Mouse (Mus musculus) limb, embryonic 12.5 days (tissue): ENCODE data around the gene Trim11. TPM values are rescaled to one million over a fixed set of nuclear protein-coding genes. Genes with fewer than 3 reads are reported as not detected.
A peak's percentile ranks its signal among the peaks of the same experiment; 100 is the strongest.

Source experiments
- ATAC-seq: fragments of 200-750 bp; cut with Nextera tagmentation; 2 replicates; pipeline ENCODE4 v1.8.0; 2017; ENCODE audit warnings: low read depth, moderate TSS enrichment; ENCODE audit not compliant: insufficient number of reproducible peaks, insufficient read depth, low FRiP score, low TSS enrichment
- H3K27ac ChIP-seq: fragments of 300-500 bp; sonication (generic); 2 replicates; pipeline ENCODE4 v1.5.1; 2016; ENCODE audit warnings: mild to moderate bottlenecking, moderate library complexity
- H3K27me3 ChIP-seq: fragments of 300-500 bp; sonication (generic); 2 replicates; pipeline ENCODE4 v1.6.1; 2016; ENCODE audit warnings: mild to moderate bottlenecking, moderate library complexity
- H3K36me3 ChIP-seq: fragments of 300-500 bp; sonication (generic); 2 replicates; pipeline ENCODE4 v1.6.1; 2016; ENCODE audit warnings: mild to moderate bottlenecking, moderate library complexity
- H3K4me1 ChIP-seq: fragments of 300-500 bp; sonication (generic); replicated peaks from 2 replicates; pipeline ENCODE4 v1.6.1; 2016
- H3K4me2 ChIP-seq: fragments of 300-500 bp; sonication (generic); 2 replicates; pipeline ENCODE4 v1.6.1; 2016; ENCODE audit warnings: mild to moderate bottlenecking, moderate library complexity
- H3K4me3 ChIP-seq: fragments of 300-500 bp; sonication (generic); replicated peaks from 2 replicates; pipeline ENCODE4 v1.5.1; 2016; ENCODE audit warnings: mild to moderate bottlenecking
- H3K9ac ChIP-seq: fragments of 300-500 bp; sonication (generic); replicated peaks from 2 replicates; pipeline ENCODE4 v1.6.1; 2016; ENCODE audit warnings: mild to moderate bottlenecking, moderate library complexity
- H3K9me3 ChIP-seq: fragments of 300-500 bp; sonication (generic); 2 replicates; pipeline ENCODE4 v1.6.1; 2016; ENCODE audit warnings: mild to moderate bottlenecking, moderate library complexity
- WGBS: fragments of 180-500 bp; shearing (Covaris S2); methylation state at CpG from one replicate; pipeline ENCODE4 v1.1.7; 2016; 5-methylcytosine and 5-hydroxymethylcytosine counted together
- polyA plus RNA-seq: library from polyadenylated mRNA; unstranded; fragments of >200 nt; fragmentation: Nextera tagmentation; extraction: Ambion mirVana; gene quantifications from 2 replicates; pipeline ENCODE4 v1.2.1, GENCODE M21; 2016

Trim11 gene
- polyA plus RNA-seq, 1 experiment from 2014 or later = 22.4 TPM

DNA sequence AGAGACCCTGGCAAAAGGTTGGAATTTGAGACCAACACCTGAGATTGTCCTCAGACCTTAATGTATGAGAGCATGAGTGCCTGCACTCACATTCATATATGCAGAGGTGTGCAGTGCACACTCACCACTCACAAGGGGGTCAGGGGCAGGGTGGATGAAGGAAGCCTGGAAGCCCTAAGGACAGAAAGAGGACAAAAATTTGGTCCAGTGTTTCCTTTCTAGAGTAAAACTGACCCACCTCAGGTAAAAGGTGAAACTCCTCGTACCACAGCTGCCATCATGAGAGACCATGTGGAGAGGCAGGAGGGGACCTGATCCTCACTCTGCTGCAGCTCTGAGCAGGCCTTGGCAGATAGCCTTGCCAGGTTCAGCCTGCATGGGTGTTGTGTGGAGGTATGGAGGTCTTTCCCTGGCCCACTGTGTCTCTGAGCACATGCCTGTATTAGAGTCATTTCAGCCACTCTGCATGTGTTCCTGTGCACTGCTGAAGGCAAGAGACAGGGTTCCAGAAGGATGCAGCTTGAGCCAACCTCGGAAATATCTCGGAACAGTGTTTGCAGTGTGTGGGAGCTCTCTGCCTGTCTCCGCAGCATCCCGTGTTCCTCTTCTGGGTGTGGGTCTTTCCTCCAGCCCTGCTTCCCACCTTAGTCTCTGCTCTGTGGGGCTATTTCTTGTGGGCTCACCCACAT, 20.5 kb upstream of the Trim11 start:
- Histone ChIP-seq H3K9me3 (peaks cover 8% of the 10 kb centered on the region), H3K27me3 (peaks cover 32% of the 10 kb centered on the region), H3K36me3 (peaks cover 12% of the 10 kb centered on the region), H3K9ac (peak overlapping the region; percentile 93), H3K4me2 (peak overlapping the region; percentile 93), H3K4me3 (peak overlapping the region; percentile 75; the same call in 1 of the 2 replicates), H3K27ac (no peak overlapping the region), H3K4me1 (peaks cover 37% of the 10 kb centered on the region)
- no peak for ATAC-seq
- 90% methylated on average over 5 of the region's 5 CpGs for WGBS

DNA sequence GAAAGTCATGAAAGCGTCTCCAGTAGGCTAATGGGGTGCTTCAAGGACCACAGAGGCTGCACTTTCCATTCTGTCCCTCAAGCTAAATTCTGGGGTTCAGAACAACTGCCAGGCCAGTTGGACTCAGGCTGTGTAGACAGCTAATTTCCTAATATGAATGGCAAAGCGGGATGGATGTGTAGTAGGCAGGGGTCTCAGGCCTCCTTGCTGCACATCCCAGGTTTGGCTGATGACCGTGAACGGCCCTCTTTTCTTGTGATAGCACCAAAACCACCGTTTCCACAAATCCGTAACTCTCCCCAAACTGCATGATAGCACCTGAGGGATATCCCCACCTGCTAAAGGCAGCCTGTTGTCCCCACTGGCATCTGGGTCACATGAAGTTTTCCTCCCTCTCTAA, 19.4 kb upstream of the Trim11 start:
- Histone ChIP-seq H3K27ac (no peak overlapping the region), H3K9ac (no peak overlapping the region), H3K36me3 (peaks cover 12% of the 10 kb centered on the region), H3K9me3 (peaks cover 8% of the 10 kb centered on the region), H3K27me3 (peaks cover 44% of the 10 kb centered on the region), H3K4me3 (no peak overlapping the region), H3K4me1 (peaks cover 29% of the 10 kb centered on the region), H3K4me2 (no peak overlapping the region)
- WGBS = 87% methylated on average over 6 of the region's 6 CpGs
- no peak for ATAC-seq

DNA sequence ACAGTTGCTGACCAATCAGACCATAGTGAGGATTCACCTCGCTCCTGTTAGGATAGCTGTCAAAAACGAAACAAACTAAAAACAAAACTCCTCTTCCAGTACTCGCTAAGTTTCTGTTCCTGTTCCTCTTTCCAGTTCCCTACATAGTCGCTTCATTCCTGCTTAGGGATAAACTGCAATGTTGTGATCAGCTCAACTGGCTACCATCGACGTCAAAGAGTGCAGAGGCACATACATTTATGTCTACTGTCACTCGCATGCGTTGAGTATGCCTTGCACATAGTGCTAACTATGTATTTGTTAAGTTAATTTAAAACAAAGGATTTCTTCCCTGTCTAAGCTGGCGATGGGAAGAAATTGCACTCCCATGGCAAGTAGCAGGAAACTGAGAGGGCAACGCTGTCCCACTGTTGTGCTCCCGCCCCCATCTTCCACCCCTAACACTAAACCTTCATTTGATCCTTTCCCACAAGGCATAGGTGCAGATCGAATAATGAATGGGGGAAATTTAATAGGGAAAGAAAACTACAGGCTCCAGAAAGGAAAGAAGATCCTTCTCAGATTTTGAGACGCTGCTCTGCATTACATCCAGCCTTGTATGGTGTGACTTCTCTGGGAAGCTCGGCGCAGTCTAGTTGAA, 18.6 kb upstream of the Trim11 start:
- H3K9me3 ChIP-seq = peaks cover 8% of the 10 kb centered on the region
- H3K4me2 ChIP-seq = peak overlapping the region; percentile 65
- H3K27ac ChIP-seq = no peak overlapping the region
- H3K27me3 ChIP-seq = peaks cover 51% of the 10 kb centered on the region
- 39% methylated on average over 15 of the region's 15 CpGs for WGBS
- peaks cover 26% of the 10 kb centered on the region for H3K4me1 ChIP-seq
- H3K4me3 ChIP-seq = peak overlapping the region; percentile 44
- no peak for ATAC-seq
- no peak overlapping the region for H3K9ac ChIP-seq
- H3K36me3 ChIP-seq = peaks cover 12% of the 10 kb centered on the region

DNA sequence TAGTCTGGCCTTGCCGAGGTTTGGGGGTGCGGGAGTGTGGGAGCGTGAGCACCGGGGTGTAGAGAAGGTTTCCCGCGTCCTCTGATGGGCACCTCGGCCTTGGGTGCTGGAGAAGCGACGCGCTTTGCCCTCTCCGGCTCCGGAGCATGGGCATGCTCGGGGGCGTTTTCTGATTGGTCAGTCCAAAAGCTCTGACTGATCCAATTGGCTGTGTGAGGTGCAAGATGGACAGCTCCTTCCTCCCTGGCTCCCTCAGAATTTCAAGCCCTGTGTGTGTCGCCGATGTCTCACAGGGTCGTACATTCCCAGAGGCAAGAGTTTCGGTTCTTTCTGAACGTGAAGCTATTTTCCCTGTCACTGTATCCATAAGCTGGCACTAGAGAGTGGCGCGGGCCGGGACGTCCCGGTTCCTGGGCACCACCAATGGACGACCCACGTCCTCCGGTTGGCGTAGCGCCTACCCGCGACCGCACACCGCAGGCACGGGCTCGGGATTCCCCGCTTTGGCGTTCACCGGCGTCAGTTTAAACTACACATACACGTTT, 17.9 kb upstream of the Trim11 start:
- H3K4me3 ChIP-seq = peak overlapping the region; percentile 44
- no peak overlapping the region; the same call in 1 of the 2 replicates for H3K9ac ChIP-seq
- ATAC-seq = peak; percentile 57
- H3K4me1 ChIP-seq = peaks cover 26% of the 10 kb centered on the region
- H3K36me3 ChIP-seq = peaks cover 12% of the 10 kb centered on the region
- no peak overlapping the region for H3K27ac ChIP-seq
- 2% methylated on average over 40 of the region's 40 CpGs for WGBS
- peaks cover 53% of the 10 kb centered on the region for H3K27me3 ChIP-seq
- peaks cover 8% of the 10 kb centered on the region for H3K9me3 ChIP-seq
- peak overlapping the region; percentile 65 for H3K4me2 ChIP-seq

DNA sequence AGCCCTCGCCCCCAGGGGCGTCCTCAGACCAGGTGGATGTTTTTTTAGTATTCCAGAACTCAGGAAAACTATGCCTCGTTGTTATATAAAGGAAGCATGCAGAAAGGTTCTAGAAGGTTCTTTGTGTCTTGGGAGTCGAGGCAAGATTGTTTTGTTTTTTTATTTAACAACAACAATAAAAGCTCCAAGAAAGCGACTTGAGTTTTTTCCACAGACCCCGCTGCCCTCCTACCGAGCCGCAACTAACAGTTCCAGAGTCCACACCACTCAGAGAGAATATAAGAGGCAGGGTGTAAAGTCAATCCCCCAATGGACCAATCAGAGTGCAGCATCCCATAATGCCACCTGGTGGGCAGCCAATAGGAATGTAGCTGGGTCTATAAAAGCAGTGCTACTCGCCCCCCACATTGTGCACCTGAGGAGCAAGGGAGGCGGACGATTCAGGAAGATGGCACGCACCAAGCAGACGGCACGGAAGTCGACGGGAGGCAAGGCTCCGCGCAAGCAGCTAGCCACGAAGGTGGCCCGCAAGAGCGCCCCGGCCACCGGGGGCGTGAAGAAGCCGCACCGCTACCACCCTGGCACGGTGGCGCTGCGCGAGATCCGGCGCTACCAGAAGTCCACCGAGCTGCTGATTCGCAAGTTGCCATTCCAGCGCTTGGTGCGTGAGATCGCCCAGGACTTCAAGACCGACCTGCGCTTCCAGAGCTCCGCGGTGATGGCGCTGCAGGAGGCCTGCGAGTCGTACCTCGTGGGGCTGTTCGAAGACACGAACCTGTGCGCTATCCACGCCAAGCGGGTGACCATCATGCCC, 16.3 kb upstream of the Trim11 start:
- H3K27me3 ChIP-seq = peaks cover 53% of the 10 kb centered on the region

DNA sequence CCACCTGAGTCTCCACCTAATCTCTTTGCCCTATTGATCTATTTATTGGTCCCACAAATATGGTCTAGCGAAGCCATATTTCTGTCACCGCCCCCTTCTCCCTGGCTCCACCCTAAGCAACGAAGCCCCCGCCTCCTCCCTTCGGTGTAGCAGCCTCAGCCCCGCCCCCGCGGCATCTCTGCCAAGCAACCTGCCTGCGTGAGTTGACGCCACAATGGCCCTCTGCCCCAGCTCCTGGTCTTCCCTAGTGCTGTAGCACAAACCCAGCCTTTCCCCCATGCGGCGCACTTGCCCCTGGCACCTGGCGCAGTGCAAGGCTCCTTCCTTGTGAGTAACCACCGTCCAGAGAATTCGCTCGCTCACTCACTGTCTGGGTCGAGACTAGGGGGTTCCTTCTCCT, 14.3 kb upstream of the Trim11 start:
- Histone ChIP-seq H3K9ac (no peak overlapping the region), H3K27me3 (peaks cover 44% of the 10 kb centered on the region), H3K27ac (no peak overlapping the region), H3K4me2 (no peak overlapping the region), H3K9me3 (peaks cover 8% of the 10 kb centered on the region), H3K4me1 (peaks cover 8% of the 10 kb centered on the region; the same call in 1 of the 2 replicates), H3K4me3 (no peak overlapping the region), H3K36me3 (peaks cover 10% of the 10 kb centered on the region; the same call in 1 of the 2 replicates)
- no peak for ATAC-seq
- 39% methylated on average over 17 of the region's 17 CpGs for WGBS

More for the DNA sequence above, 16.3 kb upstream of the Trim11 start:
- no peak for ATAC-seq
- Histone ChIP-seq H3K27ac (no peak overlapping the region), H3K9me3 (peaks cover 8% of the 10 kb centered on the region), H3K4me1 (peaks cover 19% of the 10 kb centered on the region), H3K9ac (no peak overlapping the region), H3K4me2 (0 out of 2 replicates have a peak overlapping the region, but pooled peaks have one; percentile 10), H3K4me3 (no peak overlapping the region; the same call in 1 of the 2 replicates), H3K36me3 (peaks cover 12% of the 10 kb centered on the region)
- WGBS = 59% methylated on average over 50 of the region's 50 CpGs

DNA sequence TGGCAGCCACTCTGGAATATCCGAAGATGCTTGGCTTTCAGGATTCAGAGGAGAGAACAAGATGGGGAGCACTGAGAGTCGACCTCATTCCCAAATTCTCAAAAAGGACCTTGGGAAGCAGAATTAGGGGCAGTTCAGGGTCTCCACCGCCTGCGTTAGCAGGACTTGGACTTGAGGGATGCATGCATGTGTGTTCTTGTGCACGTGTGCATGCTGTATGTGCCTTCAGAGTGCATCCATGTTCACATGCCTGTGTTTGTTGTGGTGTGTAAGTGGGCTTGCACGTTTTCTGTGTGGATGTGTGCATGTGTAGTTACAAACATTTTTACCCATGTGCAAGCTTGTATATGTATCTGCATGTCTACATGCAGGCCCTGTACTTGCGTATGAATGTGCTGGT, 13.7 kb upstream of the Trim11 start:
- WGBS = 83% methylated on average over 7 of the region's 7 CpGs
- Histone ChIP-seq H3K27ac (no peak overlapping the region), H3K9ac (no peak overlapping the region), H3K9me3 (peaks cover 8% of the 10 kb centered on the region), H3K4me1 (peaks cover 7% of the 10 kb centered on the region; the same call in 1 of the 2 replicates), H3K27me3 (peaks cover 40% of the 10 kb centered on the region), H3K4me2 (no peak overlapping the region), H3K36me3 (peaks cover 16% of the 10 kb centered on the region; the same call in 1 of the 2 replicates), H3K4me3 (no peak overlapping the region)
- ATAC-seq = no peak

DNA sequence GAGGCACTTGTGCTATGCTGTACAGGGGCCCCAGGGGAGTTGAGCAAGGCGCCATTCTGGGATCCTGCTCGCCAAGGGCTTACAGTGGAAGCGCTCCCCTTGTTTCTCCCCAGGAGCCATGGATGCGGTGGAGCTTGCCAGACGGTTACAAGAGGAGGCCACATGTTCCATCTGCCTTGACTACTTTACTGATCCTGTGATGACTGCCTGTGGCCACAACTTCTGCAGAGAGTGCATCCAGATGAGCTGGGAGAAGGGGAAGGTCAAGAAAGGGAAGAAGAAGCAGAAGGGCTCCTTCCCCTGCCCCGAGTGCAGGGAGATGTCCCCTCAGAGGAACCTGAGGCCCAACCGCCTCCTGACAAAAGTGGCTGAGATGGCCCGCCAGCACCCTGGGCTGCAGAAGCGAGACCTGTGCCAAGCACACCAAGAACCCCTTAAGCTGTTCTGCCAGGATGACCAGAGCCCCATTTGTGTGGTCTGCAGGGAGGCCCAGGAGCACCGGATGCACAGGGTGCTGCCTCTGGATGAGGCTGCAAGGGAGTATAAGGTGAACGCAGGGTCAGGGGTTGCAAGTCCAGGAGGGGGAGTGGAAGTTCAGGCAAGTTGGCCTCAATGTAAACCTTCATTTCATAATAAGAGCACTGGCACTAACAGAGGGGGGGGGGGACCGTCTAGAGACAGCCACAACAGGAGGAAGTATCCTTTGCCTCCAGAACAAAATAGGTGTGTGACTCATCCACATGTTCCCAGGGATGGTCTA, 12.7 kb upstream of the Trim11 start:
- no peak for ATAC-seq
- peaks cover 22% of the 10 kb centered on the region; the same call in 1 of the 2 replicates for H3K36me3 ChIP-seq
- peaks cover 8% of the 10 kb centered on the region for H3K9me3 ChIP-seq
- peaks cover 35% of the 10 kb centered on the region for H3K27me3 ChIP-seq
- no peaks in the 10 kb centered on the region; the same call in 1 of the 2 replicates for H3K4me1 ChIP-seq
- H3K4me2 ChIP-seq = no peak overlapping the region
- no peak overlapping the region for H3K9ac ChIP-seq
- 48% methylated on average over 12 of the region's 12 CpGs for WGBS
- H3K27ac ChIP-seq = no peak overlapping the region
- H3K4me3 ChIP-seq = no peak overlapping the region

DNA sequence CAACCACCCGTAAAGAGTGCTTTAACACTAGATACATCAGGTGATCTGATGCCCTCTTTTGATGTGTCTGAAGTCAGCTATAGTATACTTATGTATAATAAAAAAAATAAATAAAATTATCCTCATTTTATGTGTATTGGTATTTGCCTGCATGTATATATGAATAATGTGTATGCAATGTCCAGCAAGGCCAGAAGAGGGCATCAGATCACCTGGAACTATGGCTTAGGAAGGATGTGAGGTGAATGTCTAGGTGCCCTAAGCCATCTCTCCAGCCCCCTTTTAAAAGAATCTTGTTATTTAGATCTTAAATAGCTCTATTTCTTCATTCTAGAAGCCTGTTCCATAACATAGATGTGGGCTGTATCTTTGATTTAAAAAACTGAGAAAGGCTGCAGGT, 10.5 kb upstream of the Trim11 start:
- Histone ChIP-seq H3K36me3 (peaks cover 42% of the 10 kb centered on the region), H3K4me1 (no peaks in the 10 kb centered on the region), H3K27me3 (peaks cover 21% of the 10 kb centered on the region), H3K4me3 (no peak overlapping the region), H3K4me2 (no peak overlapping the region), H3K9ac (no peak overlapping the region), H3K9me3 (no peaks in the 10 kb centered on the region), H3K27ac (no peak overlapping the region)
- no peak for ATAC-seq
- 100% methylated on average over 1 of the region's 1 CpGs for WGBS

DNA sequence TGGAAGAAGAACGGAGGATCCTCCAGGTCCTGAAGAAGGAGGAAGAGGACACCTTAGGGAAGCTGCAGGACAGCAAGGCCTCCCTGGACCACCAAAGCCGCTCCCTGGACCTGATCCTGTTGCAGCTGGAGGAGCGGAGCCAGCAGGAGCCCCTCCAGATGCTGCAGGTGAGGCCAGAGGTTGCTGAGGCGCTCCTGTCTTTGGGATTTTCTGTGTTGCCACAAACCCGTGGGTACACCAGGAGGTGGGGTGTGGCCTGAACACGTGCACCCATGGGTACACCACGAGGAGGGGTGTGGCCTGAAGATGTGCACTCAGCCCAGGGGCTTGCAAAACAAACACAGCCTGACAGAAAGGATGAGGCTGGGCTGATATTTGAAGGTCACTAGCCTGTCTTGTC, 9.3 kb upstream of the Trim11 start:
- H3K4me1 ChIP-seq = no peaks in the 10 kb centered on the region
- H3K27me3 ChIP-seq = peaks cover 9% of the 10 kb centered on the region
- no peak overlapping the region for H3K27ac ChIP-seq
- no peak overlapping the region for H3K4me3 ChIP-seq
- peaks cover 46% of the 10 kb centered on the region for H3K36me3 ChIP-seq
- WGBS = 88% methylated on average over 7 of the region's 7 CpGs
- H3K9ac ChIP-seq = no peak overlapping the region
- H3K9me3 ChIP-seq = no peaks in the 10 kb centered on the region
- no peak overlapping the region for H3K4me2 ChIP-seq
- no peak for ATAC-seq
